Mouse (Mus musculus) bone marrow, adult 2 months (tissue): Measurements from ENCODE around the gene Hnrnpab.

ENCODE experiments used
- CTCF ChIP-seq: fragments of 200-500 bp; IDR thresholded peaks from 2 replicates; pipeline ENCODE4 v1.5.1; 2011; ENCODE audit warnings: low read length, control low read depth; ENCODE audit not compliant: control insufficient read depth, insufficient read depth
- POLR2A ChIP-seq: fragments of 200-500 bp; IDR thresholded peaks from 2 replicates; pipeline ENCODE4 v1.6.1; 2011; ENCODE audit warnings: low read depth, mild to moderate bottlenecking, control low read depth, low read length, borderline replicate concordance; ENCODE audit not compliant: control insufficient read depth

DNA sequence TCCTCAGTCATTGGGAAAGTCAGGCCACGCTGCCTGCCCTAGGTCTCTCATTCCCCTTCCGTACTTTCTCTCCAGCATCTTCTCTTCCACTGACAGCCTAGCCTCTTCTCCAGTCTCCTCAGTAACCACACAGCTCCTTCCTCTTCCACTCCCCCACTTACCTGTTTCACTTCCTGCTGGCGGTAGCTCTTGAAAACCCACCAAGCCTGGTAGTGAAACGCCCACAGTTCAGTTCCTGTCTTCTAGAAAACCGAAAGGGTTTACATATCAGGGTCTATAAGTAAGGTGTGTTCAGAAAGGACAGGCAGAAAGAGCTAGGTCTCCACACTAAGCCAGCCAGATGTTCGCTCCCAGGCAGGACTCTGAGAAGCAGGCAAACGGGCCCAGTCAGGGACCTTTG, 29.1 kb downstream of the Hnrnpab start:
- TF ChIP-seq POLR2A, result no peak
- no peak for TF ChIP-seq CTCF
